Mouse (Mus musculus) forelimb bud, embryonic 11.5 days (tissue): Measurements from ENCODE around the gene Mgat5.

Experiments used
- DNase-seq: peaks from one replicate; pipeline ENCODE4 v3.0.0-alpha.2; 2012; ENCODE audit warnings: low read depth, low spot score

The Mgat5 gene

DNA sequence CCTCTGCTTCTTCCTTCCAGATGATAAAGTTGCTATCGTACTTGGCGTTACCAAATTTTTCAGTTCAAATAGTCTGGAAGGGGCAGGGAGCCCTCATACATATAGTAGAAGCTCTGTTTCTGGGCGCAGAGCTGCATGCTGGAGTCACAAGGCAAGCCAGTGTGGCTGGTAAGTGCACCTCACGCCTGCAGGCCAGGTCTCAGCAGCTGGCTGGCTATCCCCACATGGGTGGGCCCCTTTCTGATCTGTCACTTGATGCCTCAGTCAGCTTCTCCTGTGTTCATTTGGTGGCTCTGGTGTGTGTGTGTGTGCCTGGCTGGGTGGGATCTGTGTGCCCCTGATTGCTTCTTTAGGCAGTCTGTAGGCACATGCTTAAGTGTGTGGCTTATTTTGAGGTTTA is 12.8 kb downstream of the Mgat5 start:
- no peak for DNase-seq

DNA sequence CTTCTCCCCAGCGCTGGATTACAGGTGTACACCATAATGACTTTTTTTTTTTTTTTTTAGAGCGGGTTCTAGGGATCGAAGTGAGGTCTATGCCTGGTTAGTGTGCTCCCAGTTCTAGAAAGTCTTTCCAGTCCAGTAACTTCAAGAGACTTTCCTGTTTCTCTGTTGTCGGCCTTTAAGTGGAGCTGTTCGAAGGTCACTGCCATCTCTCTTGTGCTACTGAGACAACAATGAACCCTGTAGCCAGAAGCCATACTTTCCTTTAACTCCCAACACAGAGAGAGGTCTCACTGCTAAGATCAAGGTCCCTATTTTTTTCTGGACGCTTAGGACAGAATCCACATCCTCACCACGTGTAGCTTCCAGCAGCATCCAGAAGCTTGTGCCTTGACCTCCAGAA is 13.4 kb downstream of the Mgat5 start:
- no peak for DNase-seq

- no peak for DNase-seq
These were observed 14.3 kb downstream of the Mgat5 start for GRCm38 (mm10) chr1:127219161-127219560.

- no peak for DNase-seq
These were observed 14.8 kb downstream of the Mgat5 start for GRCm38 (mm10) chr1:127219621-127220020.

- DNase-seq = no peak
These were observed 17.4 kb downstream of the Mgat5 start for GRCm38 (mm10) chr1:127221998-127222736.

DNA sequence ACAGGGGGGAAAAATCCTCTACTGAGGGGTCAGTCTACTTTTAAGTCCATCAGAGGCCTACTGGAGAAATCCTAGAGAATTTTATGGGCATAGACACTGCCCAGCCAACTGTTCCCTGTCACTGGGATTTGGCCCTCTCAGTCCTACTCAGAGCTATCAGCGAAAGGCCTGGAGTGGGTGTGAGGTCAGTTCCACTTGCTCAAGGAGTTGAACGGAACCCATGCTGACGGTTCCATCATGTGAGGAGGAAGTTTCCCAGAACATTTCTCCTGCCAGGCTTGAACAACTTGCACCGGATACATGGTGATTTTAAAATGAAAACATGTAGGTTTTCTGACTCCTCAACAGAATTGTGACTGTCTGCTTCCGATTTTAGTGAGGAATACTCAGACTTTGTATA is 20.2 kb downstream of the Mgat5 start:
- no peak for DNase-seq

DNA sequence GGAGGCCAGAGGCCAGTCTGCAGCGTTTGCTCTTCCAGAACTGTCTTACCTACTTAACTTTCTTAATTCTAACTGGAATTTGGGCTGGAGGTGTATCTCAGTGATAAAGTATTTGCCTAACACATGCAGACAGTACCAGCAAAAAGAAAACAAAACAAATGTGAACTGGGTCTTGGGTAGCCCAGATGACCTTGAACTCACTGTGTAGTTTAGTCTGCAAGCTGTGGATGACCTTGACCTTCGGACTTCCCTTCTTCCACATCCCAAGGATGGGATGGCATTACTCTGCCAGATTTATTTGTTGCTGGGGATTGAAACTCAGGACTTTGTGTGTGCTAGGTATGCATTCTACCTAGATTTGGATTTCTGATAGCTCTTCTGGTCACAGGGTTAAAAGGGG is 24.2 kb downstream of the Mgat5 start:
- no peak for DNase-seq

DNA sequence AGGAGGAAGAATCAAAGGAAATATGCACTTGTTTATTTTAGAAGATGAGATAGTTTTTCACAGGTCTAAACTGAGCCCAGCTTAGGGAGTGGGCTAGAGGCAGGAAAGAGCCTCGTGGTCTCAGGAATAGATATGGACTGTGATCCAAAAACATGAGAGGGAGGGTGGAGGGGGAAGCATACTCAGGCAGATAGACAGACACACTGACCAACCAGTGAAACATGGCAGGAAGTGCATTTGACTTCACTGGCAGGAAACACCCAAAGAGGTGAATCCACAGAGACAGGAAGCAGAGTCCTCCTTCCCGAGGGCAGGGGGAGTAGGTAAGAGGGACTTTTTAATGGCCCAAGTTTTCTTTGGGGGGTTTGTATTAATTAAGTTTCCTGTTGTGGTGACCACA is 25.7 kb downstream of the Mgat5 start:
- DNase-seq = no peak

DNA sequence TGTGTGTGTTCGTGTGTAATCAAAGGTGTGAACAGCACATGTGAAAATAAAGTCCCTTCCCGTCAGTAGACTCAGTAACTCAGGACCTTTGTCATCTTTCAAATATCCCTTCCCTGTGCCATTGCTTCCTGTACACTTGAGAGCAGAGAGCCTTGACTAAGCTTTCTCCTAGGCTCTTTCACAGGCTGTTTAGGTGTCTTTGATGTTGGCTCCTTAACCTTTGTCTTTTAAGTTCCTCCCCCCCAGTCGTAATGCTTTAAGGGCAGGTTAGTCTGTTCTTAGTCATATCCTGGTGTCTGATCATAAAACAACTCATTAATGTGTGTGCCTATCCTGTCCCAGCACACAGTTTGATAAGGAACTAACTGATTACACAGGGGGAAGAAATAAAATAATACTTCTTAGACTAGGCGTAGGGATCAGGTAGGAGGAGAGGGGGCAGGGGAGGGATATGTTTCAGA is 28.4 kb downstream of the Mgat5 start:
- DNase-seq = no peak

- DNase-seq = no peak
These were observed 30.3 kb downstream of the Mgat5 start for GRCm38 (mm10) chr1:127235157-127235556.

GRCm38 (mm10) chr1:127236396-127236795 is 31.6 kb downstream of the Mgat5 start:
- peak; percentile 30 for DNase-seq

DNA sequence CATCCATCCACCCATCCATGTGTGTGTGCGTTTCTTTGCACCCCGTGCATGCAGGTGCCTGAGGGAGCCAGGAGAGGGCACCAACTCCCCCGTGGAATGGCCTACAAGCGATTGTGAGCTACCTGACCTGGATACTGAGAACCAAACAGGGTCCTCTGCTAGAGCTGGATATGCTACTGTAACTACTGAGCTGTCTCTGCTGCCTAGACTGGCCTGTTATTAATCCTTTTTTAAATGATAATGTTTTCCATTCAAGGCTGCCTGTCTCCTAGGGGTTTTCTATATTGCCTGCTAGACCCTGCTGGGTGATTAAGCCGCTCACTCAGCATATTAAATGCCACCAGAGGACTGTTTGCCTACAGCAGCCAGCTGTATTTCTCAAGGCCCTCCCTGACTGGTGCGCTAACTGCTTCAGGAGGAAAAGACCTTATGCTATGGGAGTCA is 34.1 kb downstream of the Mgat5 start:
- DNase-seq = no peak

GRCm38 (mm10) chr1:127239914-127240313 is 35.1 kb downstream of the Mgat5 start:
- no peak for DNase-seq

DNA sequence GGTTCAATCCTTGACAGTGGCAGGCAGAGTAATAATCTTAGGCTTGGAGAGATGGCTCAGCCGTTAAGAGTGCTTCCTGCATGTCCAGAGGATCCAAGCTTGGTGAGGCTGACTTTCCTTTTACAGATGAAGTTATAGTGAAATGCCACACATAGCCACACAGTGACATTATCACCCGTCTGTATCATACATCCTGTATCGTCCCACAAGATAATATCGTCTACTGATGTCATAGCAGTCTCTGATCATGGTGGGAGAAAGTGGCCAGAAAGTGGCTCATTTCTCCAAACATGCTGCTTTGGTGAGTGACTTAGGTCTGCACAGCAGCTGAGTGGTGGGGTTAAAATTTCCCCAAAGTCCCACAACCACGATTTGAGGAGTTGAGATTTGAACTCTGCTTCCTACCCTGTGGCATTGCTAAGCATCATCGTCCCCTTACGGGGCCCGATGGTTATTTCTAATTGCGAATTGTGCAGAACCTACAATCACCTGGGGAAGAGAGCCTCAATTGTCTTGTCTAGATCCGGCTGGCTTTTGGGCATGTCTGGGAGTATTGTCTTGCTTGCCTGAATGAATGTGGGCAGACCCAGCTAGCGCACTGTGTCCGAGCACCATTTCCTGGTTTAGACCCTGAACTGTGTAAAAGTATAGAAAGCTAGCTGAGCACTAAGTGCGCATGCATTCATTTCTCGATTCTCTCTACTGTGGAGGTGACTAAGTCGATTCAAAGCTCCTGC is 37.5 kb downstream of the Mgat5 start:
- DNase-seq = no peak

DNA sequence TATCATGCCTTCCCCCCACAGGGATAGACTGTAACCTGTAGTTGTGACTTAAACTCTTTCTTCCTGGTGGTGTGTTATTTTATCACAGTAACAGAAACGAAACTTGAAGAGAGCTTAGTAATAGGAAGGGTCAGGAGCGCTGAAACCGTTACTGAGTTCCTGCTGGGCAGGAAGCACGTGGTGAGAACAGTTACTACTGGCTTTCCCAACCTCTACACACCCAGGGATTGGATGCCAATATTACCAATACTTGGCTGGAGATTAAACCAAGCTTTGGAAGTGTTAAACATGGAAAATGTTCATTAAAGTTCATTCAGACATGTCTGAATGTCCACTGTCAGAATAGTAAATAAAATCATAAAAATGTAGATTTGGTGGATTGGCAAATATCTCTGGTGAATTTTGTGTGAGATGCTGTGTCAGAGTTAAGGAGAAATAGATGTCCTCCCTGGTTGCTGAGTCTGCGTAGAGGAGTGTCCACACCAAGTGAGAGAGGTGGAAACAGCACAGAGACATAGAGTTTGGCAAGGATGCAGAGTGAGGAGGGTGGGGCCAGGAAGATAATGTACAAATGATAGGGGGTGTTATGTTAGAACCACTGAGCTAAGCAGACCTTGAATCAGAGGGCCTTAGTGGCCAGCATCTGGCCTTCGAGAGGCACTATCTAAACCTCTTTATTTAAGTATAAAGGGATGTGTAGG is 38.2 kb downstream of the Mgat5 start:
- no peak for DNase-seq

GRCm38 (mm10) chr1:127244054-127244770 is 39.4 kb downstream of the Mgat5 start:
- DNase-seq = no peak

- no peak for DNase-seq
These were observed 41.3 kb downstream of the Mgat5 start for GRCm38 (mm10) chr1:127246158-127246557.

GRCm38 (mm10) chr1:127248433-127248832 is 43.6 kb downstream of the Mgat5 start:
- no peak for DNase-seq

GRCm38 (mm10) chr1:127249621-127250020 is 44.8 kb downstream of the Mgat5 start:
- no peak for DNase-seq

DNA sequence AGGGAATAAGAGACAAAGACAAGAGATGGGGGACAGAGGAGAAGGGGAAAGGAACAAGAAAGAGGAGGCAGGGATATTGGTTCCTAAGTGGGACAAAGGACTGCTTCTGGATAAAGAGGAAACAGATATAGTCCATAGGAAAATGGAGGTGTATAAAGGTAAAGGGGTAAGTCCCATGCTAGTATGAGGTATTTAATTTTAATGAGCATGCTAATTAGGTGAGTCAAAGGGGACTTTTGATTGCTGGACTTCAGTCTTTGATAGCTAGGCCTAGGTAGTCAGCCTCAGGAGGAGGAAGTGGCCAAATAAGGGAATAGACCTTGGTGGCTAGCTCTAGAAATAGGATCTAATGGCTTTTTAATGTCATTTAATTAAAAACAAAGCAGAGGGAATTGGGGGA is 45.5 kb downstream of the Mgat5 start:
- DNase-seq = no peak

GRCm38 (mm10) chr1:127251751-127252150 is 46.9 kb downstream of the Mgat5 start:
- DNase-seq = no peak

DNA sequence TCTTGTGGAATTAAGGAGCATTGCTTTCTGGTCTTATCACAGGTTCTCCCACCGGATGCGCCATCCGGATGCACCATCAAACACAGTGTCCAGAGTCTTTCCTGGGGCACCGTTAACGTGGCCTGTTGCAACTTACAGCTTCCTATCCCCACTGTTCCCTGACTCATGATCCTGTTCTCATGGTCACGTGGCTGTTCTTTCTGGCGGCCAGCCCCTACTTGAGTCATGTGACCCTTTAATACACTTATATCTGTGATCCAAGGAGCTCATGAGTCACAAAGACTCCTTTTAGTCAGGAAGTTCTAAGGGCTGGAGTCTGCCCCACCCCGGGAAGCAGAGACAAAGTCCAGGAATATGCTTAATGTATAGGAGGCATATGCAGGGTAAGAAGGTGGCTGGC is 52.2 kb downstream of the Mgat5 start:
- no peak for DNase-seq
